Mouse (Mus musculus): ENCODE measurements around the gene Parp3. TPM values are rescaled to one million over a fixed set of nuclear protein-coding genes. Genes with fewer than 3 reads are reported as not detected.

The Parp3 gene
- polyA plus RNA-seq (2012; ENCODE audit: low replicate concordance): 72.0 and 84.0 TPM in 2 replicates

DNA sequence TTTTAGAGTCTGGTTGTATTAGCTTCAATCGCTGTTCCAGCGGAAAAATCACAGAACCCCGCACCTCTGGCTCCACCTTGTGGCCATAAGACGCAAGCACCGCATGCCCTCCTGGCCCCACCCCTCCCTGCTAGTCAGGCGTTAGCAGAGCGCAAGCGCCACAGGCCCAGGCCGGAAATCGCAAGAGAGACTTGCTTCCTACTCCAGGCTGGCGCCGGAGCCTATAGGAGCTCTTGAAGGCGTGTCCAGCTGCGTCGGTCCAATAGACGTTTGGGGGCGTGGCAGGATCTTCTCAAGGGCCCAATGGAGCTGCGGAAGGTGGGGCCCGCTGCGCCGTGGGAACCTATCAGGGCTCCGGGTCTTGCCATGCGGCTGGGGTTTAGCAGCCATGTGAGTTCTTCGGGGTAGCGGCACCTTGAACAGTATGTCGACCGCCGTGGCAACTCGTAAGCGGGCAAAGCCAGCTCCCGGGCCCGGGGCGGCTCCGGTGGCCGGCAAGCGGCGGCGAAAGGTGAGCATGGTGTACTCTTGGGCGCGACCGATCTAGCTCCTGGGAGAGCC lies at the start of gene Parp3:
TSS of gene Parp3 (minus strand) at position 26 of the 561 bp plus-strand sequence.

DNA sequence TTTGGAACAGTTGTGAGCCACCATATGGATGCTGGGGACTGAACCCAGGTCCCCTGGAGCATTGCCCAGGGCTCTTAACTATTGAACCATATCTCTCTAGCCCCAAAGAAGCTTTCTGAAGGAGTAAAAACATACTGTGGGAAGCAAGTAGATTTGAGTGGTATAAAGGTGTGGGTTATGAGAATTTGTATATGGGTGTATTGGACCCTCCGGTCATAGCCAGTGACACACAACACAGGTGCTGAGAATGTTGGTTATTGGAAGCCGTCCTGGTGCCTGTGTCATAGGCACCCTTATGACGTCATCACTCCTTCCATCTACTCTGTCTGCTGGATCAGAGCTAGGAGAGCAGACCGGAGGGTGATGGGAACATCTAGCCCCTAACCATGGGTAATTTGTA lies 37.5 kb upstream of the Parp3 start, which contains the start of gene Iqcf5:
TSS of gene Iqcf5 (plus strand) at position 301 of the 400 bp plus-strand sequence.

DNA sequence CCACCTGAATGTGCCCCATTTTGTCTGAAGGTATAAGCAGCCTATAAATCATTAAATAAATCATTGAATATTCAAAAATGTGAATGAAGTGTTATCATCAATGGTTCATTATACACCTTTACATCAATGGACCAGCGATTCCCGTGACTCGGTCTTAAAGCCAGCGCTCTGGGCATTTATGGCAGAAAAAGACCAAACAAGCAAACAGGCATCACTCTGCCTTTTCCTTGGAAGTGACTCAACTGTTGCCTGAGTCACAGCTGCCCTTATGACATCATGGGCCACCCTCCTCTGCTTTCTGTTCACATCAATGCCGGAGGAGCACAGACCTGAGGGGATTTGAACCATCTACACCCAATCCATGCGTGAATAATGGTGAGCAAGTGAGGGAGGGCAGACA lies 22.9 kb upstream of the Parp3 start, which contains the start of gene Iqcf1:
TSS of gene Iqcf1 (plus strand) at position 301 of the 400 bp plus-strand sequence.

DNA sequence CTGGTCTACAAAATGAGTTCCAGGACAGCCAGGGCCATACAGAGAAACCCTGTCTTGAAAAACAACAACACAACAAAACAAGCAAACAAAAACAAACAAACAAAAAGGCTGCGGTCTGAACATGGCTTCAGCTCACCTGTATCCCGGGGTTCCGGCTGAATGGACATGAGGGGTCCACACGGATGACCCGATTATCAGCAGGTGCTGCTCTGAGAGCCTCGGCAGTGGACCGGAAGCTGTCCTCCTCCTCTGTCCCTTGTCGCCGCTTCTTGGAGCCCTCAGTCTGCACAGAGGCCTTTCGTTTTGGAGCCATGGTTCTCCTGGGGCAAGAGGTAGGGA lies 1.1 kb downstream of the Parp3 start, which contains the start of gene Rrp9:
TSS of gene Rrp9 (plus strand) at position 301 of the 339 bp plus-strand sequence.

DNA sequence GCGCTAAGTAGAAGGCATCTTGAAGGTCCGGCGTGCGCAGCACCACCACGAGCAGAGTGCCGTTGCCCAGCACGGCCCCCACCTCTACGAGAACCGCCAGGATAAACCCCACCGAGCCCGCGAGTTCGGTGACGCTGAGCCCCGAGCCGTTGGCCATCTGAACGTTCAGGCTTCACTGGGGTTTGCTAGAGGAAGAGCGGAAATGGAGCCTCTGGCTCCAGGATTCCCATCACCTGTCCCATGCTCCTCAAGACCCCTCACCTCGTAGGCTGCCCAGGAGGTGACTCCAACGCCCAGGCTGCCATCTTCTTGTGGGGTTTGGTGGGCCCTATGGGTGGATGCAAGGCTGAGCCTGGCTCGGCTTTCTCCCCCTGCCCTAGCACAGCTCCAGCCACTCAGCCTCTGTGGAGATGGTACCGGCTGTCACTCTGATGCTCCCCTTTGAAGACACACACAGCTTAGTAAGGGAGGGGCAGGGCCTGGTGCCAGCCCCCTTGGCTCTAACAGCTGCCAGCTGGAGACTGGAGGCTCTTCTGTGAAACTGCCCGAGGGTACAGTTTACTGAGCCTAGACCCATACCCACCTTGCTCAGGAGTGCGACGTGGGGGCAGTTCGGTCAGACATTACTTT lies 11.1 kb downstream of the Parp3 start, which contains the start of gene Gpr62:
TSS of gene Gpr62 (minus strand) at position 368 of the 630 bp plus-strand sequence.

DNA sequence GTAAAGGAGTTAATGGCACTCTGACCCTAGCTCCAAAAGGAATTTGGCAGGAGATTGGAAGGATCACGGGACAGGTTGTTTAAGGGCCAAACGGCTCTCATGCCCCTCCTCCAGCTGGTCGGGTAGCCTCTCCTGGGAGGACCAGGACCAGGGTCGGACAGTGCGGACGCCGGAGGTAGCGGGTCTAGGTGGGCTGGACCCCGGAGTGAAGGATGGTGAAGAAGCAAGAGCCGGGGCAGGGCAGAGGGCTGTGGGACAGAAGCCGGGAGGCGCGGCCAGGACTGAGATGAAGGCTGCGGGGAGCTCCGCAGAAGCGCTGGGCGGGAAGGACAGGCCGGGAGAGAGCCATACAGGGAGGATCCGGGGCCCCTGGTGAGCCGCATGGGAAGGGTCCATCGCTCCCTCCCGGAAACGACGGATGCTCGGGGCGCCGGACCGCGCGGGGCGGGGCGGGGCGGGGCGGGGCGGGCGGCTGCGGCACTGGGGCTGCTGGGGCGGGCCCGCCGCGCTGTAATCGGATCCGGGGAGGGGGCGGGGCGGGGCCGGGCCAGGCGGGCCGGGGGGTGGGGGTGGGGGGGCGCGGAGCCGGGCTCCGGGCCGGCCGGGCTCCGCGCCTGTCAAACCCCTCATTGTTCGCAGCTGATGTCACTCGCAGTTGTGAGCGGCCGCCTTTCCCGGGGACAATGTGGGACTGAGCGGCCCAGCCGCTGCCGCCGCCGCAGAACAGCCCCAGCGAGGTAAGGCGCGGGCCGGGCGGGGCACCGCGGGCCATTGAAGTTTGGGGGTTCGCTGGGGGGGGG lies 23.3 kb downstream of the Parp3 start, which contains the start of gene Pcbp4:
TSS of gene Pcbp4 (plus strand) at position 21 of the 800 bp plus-strand sequence.

DNA sequence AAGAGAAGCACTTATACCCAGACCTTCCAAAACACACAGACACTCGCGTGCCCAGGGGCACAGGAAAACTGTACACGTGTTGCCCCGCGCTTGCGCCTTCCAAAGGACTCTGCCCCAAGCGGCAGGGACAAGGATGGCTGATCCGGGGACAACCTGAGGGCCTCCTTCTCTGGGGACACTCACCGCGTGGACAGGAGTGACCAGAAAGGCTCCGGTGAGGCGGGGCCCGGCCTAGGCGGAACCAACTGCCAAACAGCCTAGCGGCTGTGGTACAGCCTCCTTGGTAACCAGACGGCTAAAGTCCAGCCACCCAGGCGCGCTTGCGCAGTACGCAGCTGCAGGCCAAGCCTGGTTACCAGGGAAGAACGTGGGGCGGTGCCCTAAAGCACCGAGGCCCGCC lies 29.4 kb downstream of the Parp3 start, which contains the start of the genes Abhd14b and Abhd14a:
TSS of gene Abhd14b (plus strand) at position 112 of the 400 bp plus-strand sequence.
TSS of gene Abhd14a (minus strand) at position 331 of the 400 bp plus-strand sequence.

DNA sequence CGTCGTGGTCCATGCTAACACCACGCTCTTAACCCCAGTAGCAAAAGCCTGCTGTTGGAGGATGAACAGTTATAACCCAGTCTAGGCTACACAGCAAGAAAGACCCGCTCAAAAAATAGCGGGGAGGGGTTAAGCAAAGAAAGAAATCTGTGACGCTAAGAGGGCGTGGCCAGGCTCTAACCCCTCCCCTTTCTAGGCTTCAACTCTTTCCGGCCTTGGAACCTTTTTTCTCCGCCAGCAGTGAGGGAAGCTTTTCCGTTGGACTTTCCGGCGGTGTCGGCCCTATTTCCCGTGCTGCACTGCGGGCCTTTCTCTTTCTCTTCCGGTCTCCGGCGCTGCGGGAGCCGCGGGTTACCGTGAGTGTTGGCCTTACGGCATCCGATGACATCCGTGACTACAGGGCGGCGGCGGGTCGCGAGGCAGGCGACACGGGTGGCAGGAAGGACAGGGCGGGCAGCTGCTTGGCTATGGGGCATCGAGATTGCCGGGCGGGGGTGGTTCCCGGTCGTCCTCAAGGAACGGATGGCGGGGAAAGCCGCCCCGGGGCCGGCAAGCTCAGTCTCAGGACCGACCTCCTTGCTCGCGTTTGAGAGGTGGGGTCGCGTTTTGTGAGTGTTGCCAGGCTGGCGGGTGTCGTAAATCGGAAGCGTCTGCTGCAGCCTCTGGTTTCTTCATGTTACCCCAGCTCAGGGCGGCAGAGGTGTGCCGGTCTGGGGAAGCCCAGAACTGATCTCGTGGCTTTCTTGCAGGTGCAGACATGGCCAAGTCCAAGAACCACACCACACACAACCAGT lies 47.3 kb downstream of the Parp3 start, which contains the start of gene Rpl29:
TSS of gene Rpl29 (plus strand) at position 234 of the 794 bp plus-strand sequence.

Other genes with a start within 250 kb of the Parp3 start
- 8.3 and 18.2 TPM in 2 replicates for gene Alas1, start 228.3 kb downstream of the Parp3 start, polyA plus RNA-seq (2012; ENCODE audit: low replicate concordance)
- gene Poc1a, start 195.9 kb downstream of the Parp3 start, polyA plus RNA-seq (2012; ENCODE audit: low replicate concordance): 1.5 and 3.1 TPM in 2 replicates
- gene Dusp7, start 108.3 kb downstream of the Parp3 start, polyA plus RNA-seq (2012; ENCODE audit: low replicate concordance): 34.0 and 65.7 TPM in 2 replicates
- gene Rpl29, start 47.5 kb downstream of the Parp3 start, polyA plus RNA-seq (2012; ENCODE audit: low replicate concordance): 18.9 and 19.9 TPM in 2 replicates
- 20.3 and 21.3 TPM in 2 replicates for gene Acy1, start 38.6 kb downstream of the Parp3 start, polyA plus RNA-seq (2012; ENCODE audit: low replicate concordance)
- gene Abhd14b, start 29.5 kb downstream of the Parp3 start, polyA plus RNA-seq (2012; ENCODE audit: low replicate concordance): 4.2 and 4.6 TPM in 2 replicates
- gene Abhd14a, start 29.3 kb downstream of the Parp3 start, polyA plus RNA-seq (2012; ENCODE audit: low replicate concordance): 2.3 and 7.2 TPM in 2 replicates
- 34.0 and 111 TPM in 2 replicates for gene Pcbp4, start 23.7 kb downstream of the Parp3 start, polyA plus RNA-seq (2012; ENCODE audit: low replicate concordance)
- 0.31 and 0.72 TPM in 2 replicates for gene Gpr62, start 11.0 kb downstream of the Parp3 start, polyA plus RNA-seq (2012; ENCODE audit: low replicate concordance)
- gene Rrp9, start 986 bp downstream of the Parp3 start, polyA plus RNA-seq (2012; ENCODE audit: low replicate concordance): 132 and 239 TPM in 2 replicates
- gene Iqcf1, start 23.0 kb upstream of the Parp3 start, polyA plus RNA-seq (2012; ENCODE audit: low replicate concordance): not detected in 2 replicates
- gene Iqcf5, start 37.6 kb upstream of the Parp3 start, polyA plus RNA-seq (2012; ENCODE audit: low replicate concordance): not detected in 2 replicates
- gene Iqcf3, start 84.7 kb upstream of the Parp3 start, polyA plus RNA-seq (2012; ENCODE audit: low replicate concordance): not detected in 2 replicates
- not detected in 2 replicates for gene Iqcf4, start 94.0 kb upstream of the Parp3 start, polyA plus RNA-seq (2012; ENCODE audit: low replicate concordance)
- not detected in 2 replicates for gene Iqcf6, start 149.6 kb upstream of the Parp3 start, polyA plus RNA-seq (2012; ENCODE audit: low replicate concordance)
- not detected in 2 replicates for gene Grm2, start 179.1 kb upstream of the Parp3 start, polyA plus RNA-seq (2012; ENCODE audit: low replicate concordance)
- 60.6 and 119 TPM in 2 replicates for gene Tex264, start 209.0 kb upstream of the Parp3 start, polyA plus RNA-seq (2012; ENCODE audit: low replicate concordance)